Mouse (Mus musculus) E14TG2a.4 (cell line): Measurements from ENCODE around the gene Sik3.
"Not testable (repeated sequence)": the region's sequence is repeated elsewhere in the genome, so short reads cannot be mapped to it uniquely, and the experiment has no call there.

Experiments
- H3K27me3 ChIP-seq: 2 replicates; pipeline ENCODE4 v1.6.1; 2014; ENCODE audit warnings: low read length, control low read depth; ENCODE audit not compliant: insufficient read depth
- H3K36me3 ChIP-seq: 2 replicates; pipeline ENCODE4 v1.6.1; 2014; ENCODE audit warnings: low read length, control low read depth; ENCODE audit not compliant: insufficient read depth
- H3K4me1 ChIP-seq: replicated peaks from 2 replicates; pipeline ENCODE4 v1.6.1; 2014; ENCODE audit warnings: low read depth, low read length, control low read depth
- H3K4me3 ChIP-seq: replicated peaks from 2 replicates; pipeline ENCODE4 v1.5.1; 2014; ENCODE audit warnings: mild to moderate bottlenecking, low read length
- H3K9me3 ChIP-seq: 2 replicates; pipeline ENCODE4 v1.6.1; 2014; ENCODE audit warnings: low read length, control low read depth
- CTCF ChIP-seq: conservative IDR thresholded peaks from 2 replicates; pipeline ENCODE4 v1.5.1; 2014; ENCODE audit warnings: low read length
- NANOG ChIP-seq: IDR thresholded peaks from 2 replicates; pipeline ENCODE4 v1.6.1; 2014; ENCODE audit warnings: borderline replicate concordance, low read length, mixed read lengths
- POU5F1 ChIP-seq: IDR thresholded peaks from 2 replicates; pipeline ENCODE4 v1.6.1; 2014; ENCODE audit warnings: low read length, borderline replicate concordance

Sik3 gene

DNA sequence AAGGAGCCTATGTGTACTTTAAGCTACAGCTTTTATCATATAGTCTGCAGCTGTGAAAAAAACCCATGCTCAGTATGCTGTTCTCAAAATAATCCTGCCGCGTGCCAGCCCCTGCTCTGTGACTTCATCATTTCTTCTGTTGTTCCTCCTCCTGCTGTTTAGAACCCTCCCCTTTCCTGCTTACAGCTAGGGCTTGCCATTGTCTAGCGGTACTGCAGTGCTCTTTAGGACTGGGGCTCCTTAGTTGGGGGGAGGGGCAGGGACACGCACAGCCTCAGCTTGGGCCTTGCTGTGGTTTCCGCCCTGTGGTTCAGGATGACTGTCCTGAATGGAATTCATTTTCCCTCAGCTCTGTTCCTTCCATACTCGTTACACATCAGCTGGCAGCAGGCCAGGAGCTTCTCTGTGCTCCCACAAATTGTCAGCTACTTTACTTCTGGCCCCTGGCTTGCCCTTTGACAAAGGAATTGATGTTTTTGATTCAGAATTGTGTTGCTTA lies 107.4 kb downstream of the Sik3 start:
- no peak for TF ChIP-seq POU5F1
- TF ChIP-seq CTCF = no peak
- TF ChIP-seq NANOG = no peak
- H3K4me1 ChIP-seq = peaks cover 36% of the 10 kb centered on the region
- H3K27me3 ChIP-seq = no peaks in the 10 kb centered on the region
- H3K36me3 ChIP-seq = peaks cover 9% of the 10 kb centered on the region
- no peaks in the 10 kb centered on the region for H3K9me3 ChIP-seq
- no peak overlapping the region for H3K4me3 ChIP-seq

DNA sequence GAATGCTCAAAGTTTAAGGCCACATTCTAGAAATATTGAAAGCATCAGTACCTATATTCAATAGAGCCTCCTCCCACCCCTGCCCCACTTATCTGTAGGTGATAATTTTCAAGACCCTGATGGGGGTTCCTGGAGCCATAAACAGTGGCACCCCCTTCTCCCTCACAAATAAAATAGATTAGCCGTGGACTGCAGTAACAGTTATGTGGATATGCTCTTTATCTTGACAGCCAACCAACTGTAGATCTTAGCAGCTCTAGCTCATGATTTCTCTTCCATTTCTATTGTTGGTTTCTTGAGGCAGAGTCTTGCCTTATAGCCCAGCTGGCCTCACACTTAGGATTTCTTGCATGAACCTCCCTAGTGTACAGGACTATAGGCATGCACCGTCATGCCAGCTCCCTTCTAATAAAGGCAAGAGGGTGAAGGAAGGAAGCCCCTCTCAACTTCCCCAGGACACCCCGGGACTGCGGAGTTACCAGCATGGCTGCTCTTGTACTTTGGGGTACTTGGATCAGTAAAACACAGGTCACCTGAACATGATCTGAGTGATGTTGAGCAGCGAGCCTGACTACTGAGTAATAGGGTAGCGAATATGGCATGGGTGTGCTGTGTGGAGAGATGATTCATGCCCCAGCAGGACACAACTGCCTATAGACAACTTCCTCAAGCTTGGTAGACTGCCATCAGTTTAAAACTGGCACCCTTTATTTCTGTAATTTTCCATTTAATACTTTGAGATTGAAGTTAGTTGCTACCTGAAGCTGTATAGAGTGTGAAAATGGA lies 108.0 kb downstream of the Sik3 start:
- no peak for TF ChIP-seq CTCF
- no peak for TF ChIP-seq POU5F1
- no peak for TF ChIP-seq NANOG
- Histone ChIP-seq H3K4me3 (no peak overlapping the region), H3K36me3 (peaks cover 9% of the 10 kb centered on the region), H3K4me1 (peaks cover 30% of the 10 kb centered on the region), H3K27me3 (no peaks in the 10 kb centered on the region), H3K9me3 (no peaks in the 10 kb centered on the region)

GRCm38 (mm10) chr9:46121486-46121885 lies 108.9 kb downstream of the Sik3 start:
- Histone ChIP-seq H3K27me3 (no peaks in the 10 kb centered on the region), H3K9me3 (no peaks in the 10 kb centered on the region), H3K36me3 (peaks cover 9% of the 10 kb centered on the region), H3K4me3 (no peak overlapping the region), H3K4me1 (peaks cover 26% of the 10 kb centered on the region)
- no peak for TF ChIP-seq POU5F1
- TF ChIP-seq NANOG = no peak
- TF ChIP-seq CTCF = no peak

- TF ChIP-seq NANOG = no peak
- TF ChIP-seq CTCF = no peak
- no peak for TF ChIP-seq POU5F1
- Histone ChIP-seq H3K27me3 (no peaks in the 10 kb centered on the region), H3K36me3 (peaks cover 9% of the 10 kb centered on the region), H3K9me3 (no peaks in the 10 kb centered on the region), H3K4me3 (no peak overlapping the region), H3K4me1 (peaks cover 37% of the 10 kb centered on the region)
These were observed 110.1 kb downstream of the Sik3 start for GRCm38 (mm10) chr9:46122731-46123130.

- H3K27me3 ChIP-seq = no peaks in the 10 kb centered on the region
- H3K4me3 ChIP-seq = no peak overlapping the region
- peaks cover 24% of the 10 kb centered on the region for H3K4me1 ChIP-seq
- TF ChIP-seq NANOG (no peak), CTCF (no peak)
- no peaks in the 10 kb centered on the region for H3K9me3 ChIP-seq
- peaks cover 9% of the 10 kb centered on the region for H3K36me3 ChIP-seq
These were observed 113.7 kb downstream of the Sik3 start for GRCm38 (mm10) chr9:46126295-46126694.

- Histone ChIP-seq H3K36me3 (peaks cover 9% of the 10 kb centered on the region), H3K9me3 (no peaks in the 10 kb centered on the region), H3K4me3 (no peak overlapping the region), H3K4me1 (peaks cover 20% of the 10 kb centered on the region), H3K27me3 (no peaks in the 10 kb centered on the region)
- no peak for TF ChIP-seq CTCF
- TF ChIP-seq NANOG = no peak
- no peak for TF ChIP-seq POU5F1
These were observed 114.7 kb downstream of the Sik3 start for GRCm38 (mm10) chr9:46127326-46127725.

DNA sequence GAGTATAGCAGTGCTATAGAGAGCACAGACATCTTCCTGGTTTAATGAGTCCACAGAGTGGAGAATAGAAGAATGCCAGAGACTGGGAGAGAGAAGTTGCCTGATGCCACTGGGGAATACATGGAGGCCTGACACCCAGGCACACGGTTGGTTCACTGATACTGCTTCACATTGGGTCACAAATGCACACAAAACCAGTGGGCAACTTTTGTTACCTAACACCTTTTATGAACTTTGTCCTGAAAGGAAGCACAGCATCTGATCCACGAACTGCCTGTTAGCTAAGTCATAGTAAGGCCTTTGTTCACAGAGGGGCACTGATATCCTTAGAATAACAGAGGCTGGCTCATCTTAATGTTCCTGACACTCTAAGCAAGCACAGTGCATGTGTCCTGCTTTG lies 116.6 kb downstream of the Sik3 start:
- TF ChIP-seq NANOG = no peak
- no peak for TF ChIP-seq CTCF
- TF ChIP-seq POU5F1 = no peak
- Histone ChIP-seq H3K4me1 (peaks cover 20% of the 10 kb centered on the region), H3K27me3 (no peaks in the 10 kb centered on the region), H3K36me3 (peaks cover 4% of the 10 kb centered on the region; the same call in 1 of the 2 replicates), H3K9me3 (no peaks in the 10 kb centered on the region), H3K4me3 (no peak overlapping the region)

DNA sequence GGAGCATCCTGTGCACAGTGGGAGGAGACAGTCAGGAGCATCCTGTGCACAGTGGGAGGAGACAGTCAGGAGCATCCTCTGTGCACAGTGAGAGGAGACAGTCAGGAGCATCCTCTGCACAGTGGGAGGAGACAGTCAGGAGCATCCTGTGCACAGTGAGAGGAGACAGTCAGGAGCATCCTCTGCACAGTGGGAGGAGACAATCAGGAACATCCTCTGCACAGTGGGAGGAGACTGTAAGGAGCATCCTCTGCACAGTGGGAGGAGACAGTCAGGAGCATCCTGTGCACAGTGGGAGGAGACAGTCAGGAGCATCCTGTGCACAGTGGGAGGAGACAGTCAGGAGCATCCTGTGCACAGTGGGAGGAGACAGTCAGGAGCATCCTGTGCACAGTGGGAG lies 120.2 kb downstream of the Sik3 start:
- not testable (repeated sequence) for H3K27me3 ChIP-seq, H3K4me3 ChIP-seq, H3K4me1 ChIP-seq, H3K9me3 ChIP-seq, H3K36me3 ChIP-seq

DNA sequence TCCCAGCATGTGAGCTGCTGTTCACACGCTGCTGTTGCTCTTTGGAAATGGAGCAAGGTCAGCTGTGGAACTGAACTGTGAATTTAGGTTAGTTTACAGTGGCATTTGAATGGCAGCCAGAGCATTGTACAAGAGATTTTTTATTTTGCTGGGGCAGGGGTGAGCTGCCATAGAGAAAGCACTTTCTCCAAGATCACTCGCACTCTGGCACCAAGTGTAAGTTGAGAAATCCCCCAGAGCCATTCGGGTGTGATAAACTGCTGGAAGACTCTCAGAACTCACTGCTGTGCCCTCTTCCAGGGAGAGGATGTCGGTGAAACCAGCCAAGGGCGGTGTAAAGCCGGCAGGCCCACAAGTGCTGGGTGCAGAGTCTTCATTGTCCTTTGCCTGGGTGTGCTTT lies 126.2 kb downstream of the Sik3 start:
- H3K4me1 ChIP-seq = no peaks in the 10 kb centered on the region
- no peak for TF ChIP-seq POU5F1
- TF ChIP-seq NANOG = no peak
- TF ChIP-seq CTCF = no peak
- no peaks in the 10 kb centered on the region for H3K9me3 ChIP-seq
- H3K4me3 ChIP-seq = no peak overlapping the region
- H3K36me3 ChIP-seq = no peaks in the 10 kb centered on the region
- H3K27me3 ChIP-seq = no peaks in the 10 kb centered on the region
